Mouse (Mus musculus) bone marrow, adult 2 months (tissue): Measurements from ENCODE around the gene 1700019D03Rik. TPM values are rescaled to one million over a fixed set of nuclear protein-coding genes. Genes with fewer than 3 reads are reported as not detected.

ENCODE experiments used
- H3K27ac ChIP-seq: fragments of 200-500 bp; 2 replicates; pipeline ENCODE4 v1.5.1; 2012; ENCODE audit warnings: low read depth, mild to moderate bottlenecking, control low read depth, inconsistent platforms, low read length; ENCODE audit not compliant: control insufficient read depth, poor library complexity, insufficient read depth
- H3K4me1 ChIP-seq: fragments of 200-500 bp; 2 replicates; pipeline ENCODE4 v1.6.1; 2011; ENCODE audit warnings: low read length; ENCODE audit not compliant: control insufficient read depth, insufficient read depth
- H3K4me3 ChIP-seq: fragments of 200-500 bp; replicated peaks from 2 replicates; pipeline ENCODE3; 2011; ENCODE audit warnings: mild to moderate bottlenecking, low read depth, low read length, control low read depth; ENCODE audit not compliant: control insufficient read depth
- CTCF ChIP-seq: fragments of 200-500 bp; IDR thresholded peaks from 2 replicates; pipeline ENCODE4 v1.5.1; 2011; ENCODE audit warnings: low read length, control low read depth; ENCODE audit not compliant: control insufficient read depth, insufficient read depth
- POLR2A ChIP-seq: fragments of 200-500 bp; IDR thresholded peaks from 2 replicates; pipeline ENCODE4 v1.6.1; 2011; ENCODE audit warnings: low read depth, mild to moderate bottlenecking, control low read depth, low read length, borderline replicate concordance; ENCODE audit not compliant: control insufficient read depth
- WGBS: fragments of 180-500 bp; shearing (Covaris S2); methylation state at CpG from one replicate; pipeline ENCODE4 v1.1.7; 2018; 5-methylcytosine and 5-hydroxymethylcytosine counted together
- polyA plus RNA-seq: library from polyadenylated mRNA; stranded (reverse); fragments of >200 nt; gene quantifications from 2 replicates; pipeline ENCODE4 v1.2.4, GENCODE M21; 2011; ENCODE audit warnings: low replicate concordance; ENCODE audit not compliant: missing spikeins, insufficient read depth, insufficient read length

Gene 1700019D03Rik
- 0.27 and 3.4 TPM in 2 replicates for polyA plus RNA-seq

GRCm38 (mm10) chr1:53020079-53020478 lies at the start of gene 1700019D03Rik:
Gene 1700019D03Rik, minus strand, starts transcription at chr1:53020179.
- Histone ChIP-seq H3K4me3 (no peak within 1 kb of the TSS), H3K4me1 (no peaks in the 10 kb centered on the region), H3K27ac (no peak within 1 kb of the TSS)
- no peak for TF ChIP-seq CTCF
- 79% methylated on average over 5 of the region's 5 CpGs for WGBS

- no peak overlapping the region for H3K27ac ChIP-seq
- no peak overlapping the region for H3K4me3 ChIP-seq
- 81% methylated on average over 4 of the region's 4 CpGs for WGBS
- TF ChIP-seq POLR2A (no peak), CTCF (no peak)
- no peaks in the 10 kb centered on the region for H3K4me1 ChIP-seq
Observed at GRCm38 (mm10) chr1:53063921-53064320, 43.9 kb upstream of the 1700019D03Rik start.

DNA sequence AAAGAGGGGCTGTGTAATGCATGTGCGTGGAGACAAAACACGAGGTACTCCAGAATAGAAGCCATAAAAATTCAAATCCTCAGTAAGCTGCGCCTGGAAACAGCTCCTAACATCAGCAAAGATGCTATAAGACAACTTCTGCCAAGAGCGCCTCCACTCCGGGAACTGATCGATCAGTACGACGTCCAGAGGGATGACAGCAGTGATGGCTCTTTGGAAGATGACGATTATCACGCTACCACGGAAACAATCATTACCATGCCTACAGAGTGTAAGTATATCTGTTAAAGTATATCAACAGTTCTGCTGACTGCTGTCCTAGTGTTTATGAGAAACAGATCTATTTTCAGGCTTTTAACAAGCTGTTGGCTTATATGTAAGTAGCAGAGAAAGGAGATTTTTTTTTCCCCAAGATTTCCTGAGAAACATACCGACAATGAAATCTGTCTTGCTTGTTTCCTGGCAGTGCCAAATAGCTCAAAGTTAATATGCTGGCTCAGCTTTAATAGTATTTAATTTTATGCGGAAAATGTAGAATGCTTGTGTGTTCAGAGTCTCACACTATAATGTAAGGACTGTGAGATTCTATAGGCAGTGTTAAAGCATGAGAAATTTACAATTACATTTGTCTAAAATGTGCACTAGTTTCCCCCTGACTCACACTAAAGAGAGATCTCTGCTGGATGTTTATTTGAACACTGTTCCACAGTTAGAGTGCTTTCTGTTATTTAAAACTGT lies 42.1 kb upstream of the 1700019D03Rik start:
- H3K4me1 ChIP-seq: no peaks in the 10 kb centered on the region
- H3K4me3 ChIP-seq: no peak overlapping the region
- no peak for TF ChIP-seq CTCF
- 83% methylated on average over 13 of the region's 13 CpGs for WGBS
- no peak overlapping the region for H3K27ac ChIP-seq

GRCm38 (mm10) chr1:53061340-53061739 lies 41.4 kb upstream of the 1700019D03Rik start, which contains the start of gene Mstn:
Gene Mstn, plus strand, starts transcription at chr1:53061640.
- H3K27ac ChIP-seq: no peak within 1 kb of the TSS
- H3K4me1 ChIP-seq: no peaks in the 10 kb centered on the region
- TF ChIP-seq POLR2A (no peak), CTCF (no peak)
- no peak within 1 kb of the TSS for H3K4me3 ChIP-seq
- 75% methylated on average over 6 of the region's 6 CpGs for WGBS

DNA sequence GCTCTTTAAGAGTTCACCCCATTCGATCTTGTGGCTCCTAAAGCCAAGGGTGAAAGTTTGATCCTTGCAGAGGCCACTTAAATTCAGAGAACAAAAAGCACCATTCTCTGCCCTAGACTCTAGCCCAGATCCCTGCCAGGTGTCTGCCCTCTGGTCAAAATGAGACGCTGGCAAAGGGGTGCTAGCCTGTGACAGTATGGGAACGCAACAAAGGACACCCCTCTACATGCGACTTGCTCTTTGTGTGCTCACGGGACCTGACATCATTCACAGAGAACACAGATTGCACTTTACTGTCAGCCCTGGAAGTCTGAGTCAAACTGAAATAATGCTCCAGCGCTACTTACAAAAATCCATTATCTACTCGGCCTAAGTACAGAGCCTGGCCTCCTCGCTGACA lies 40.5 kb upstream of the 1700019D03Rik start:
- WGBS: 86% methylated on average over 8 of the region's 8 CpGs
- Histone ChIP-seq H3K4me3 (no peak overlapping the region), H3K27ac (no peak overlapping the region), H3K4me1 (no peaks in the 10 kb centered on the region)
- TF ChIP-seq CTCF (no peak), POLR2A (no peak)

DNA sequence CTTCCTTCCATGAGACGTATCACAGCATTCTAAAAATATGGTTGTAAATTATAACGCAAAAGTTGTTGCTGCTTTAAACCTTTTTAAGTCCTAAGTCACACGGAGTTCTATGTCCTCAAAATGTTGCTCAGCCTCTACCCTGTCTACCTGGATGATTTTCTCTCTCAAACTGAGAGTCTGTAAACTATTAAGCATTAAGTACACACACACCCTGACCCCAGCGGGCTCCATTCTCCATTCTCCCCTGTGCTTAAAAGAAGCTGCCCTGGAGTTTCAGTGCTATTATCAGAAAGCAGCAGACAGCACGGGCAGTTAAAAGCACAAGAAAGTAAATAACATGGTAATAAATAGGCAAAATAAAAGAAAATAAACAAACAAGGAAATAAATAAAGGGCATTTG lies 39.1 kb upstream of the 1700019D03Rik start:
- Histone ChIP-seq H3K4me1 (no peaks in the 10 kb centered on the region), H3K27ac (no peak overlapping the region), H3K4me3 (no peak overlapping the region)
- WGBS: 75% methylated on average over 5 of the region's 5 CpGs
- TF ChIP-seq POLR2A: no peak
- TF ChIP-seq CTCF: no peak

GRCm38 (mm10) chr1:53053087-53054022 lies 33.4 kb upstream of the 1700019D03Rik start:
- no peak overlapping the region for H3K27ac ChIP-seq
- H3K4me3 ChIP-seq: no peak overlapping the region
- 47% methylated on average over 9 of the region's 9 CpGs for WGBS
- TF ChIP-seq CTCF: no peak
- TF ChIP-seq POLR2A: no peak
- no peaks in the 10 kb centered on the region for H3K4me1 ChIP-seq

- Histone ChIP-seq H3K4me1 (no peaks in the 10 kb centered on the region), H3K4me3 (no peak overlapping the region), H3K27ac (no peak overlapping the region)
- TF ChIP-seq POLR2A (no peak), CTCF (no peak)
- 63% methylated on average over 8 of the region's 8 CpGs for WGBS
Observed at GRCm38 (mm10) chr1:53049763-53050427, 29.9 kb upstream of the 1700019D03Rik start.
